Mouse (Mus musculus): ENCODE measurements around the gene Tuba3b.

- TF ChIP-seq ELF1 (IDR thresholded peaks at IDR 0.05; ENCODE audit: low read depth, low read length) (no peak), RCOR1 (conservative IDR thresholded peaks at IDR 0.05; ENCODE audit: low read depth, low read length) (no peak), MAX (IDR thresholded peaks at IDR 0.05; ENCODE audit: low read length) (no peak), CTCF (conservative IDR thresholded peaks at IDR 0.05 in 1 of 2, IDR thresholded peaks at IDR 0.05 in 1 of 2; ENCODE audit: low read depth in 2 of 2, low read length in 2 of 2) (no peak), ZKSCAN1 (IDR thresholded peaks at IDR 0.05; ENCODE audit: borderline replicate concordance, low read depth, low read length) (no peak), KAT2A (IDR thresholded peaks at IDR 0.05; ENCODE audit: insufficient replicate concordance, low read length) (no peak), SMC3 (IDR thresholded peaks at IDR 0.05; ENCODE audit: low read depth, low read length) (no peak), EP300 (IDR thresholded peaks at IDR 0.05; ENCODE audit: low read length) (no peak), MYC (IDR thresholded peaks at IDR 0.05; ENCODE audit: low read depth, low read length) (no peak), SIN3A (IDR thresholded peaks at IDR 0.05; ENCODE audit: low read length) (no peak), PAX5 (IDR thresholded peaks at IDR 0.05; ENCODE audit: low read length) (no peak), IRF4 (IDR thresholded peaks at IDR 0.05; ENCODE audit: low read depth, low read length) (no peak), POLR2A (IDR thresholded peaks at IDR 0.05; ENCODE audit: low read depth, low read length) (no peak)
Measured at GRCm38 (mm10) chr6:145604126-145604525, 11.4 kb upstream of the Tuba3b start.
